Mouse (Mus musculus) splenic B cell, adult 2 months (primary cell): ENCODE data around the gene Rasl11b.

Experiments
- DNase-seq: peaks from one replicate; pipeline ENCODE4 v3.0.0-alpha.2; 2011; ENCODE audit warnings: low read depth, low spot score
- H3K27me3 ChIP-seq: 2 replicates; pipeline ENCODE4 v1.6.1; 2012; ENCODE audit warnings: mild to moderate bottlenecking, low read length, moderate library complexity, mixed read lengths; ENCODE audit not compliant: control insufficient read depth, poor library complexity, insufficient read depth, severe bottlenecking
- H3K36me3 ChIP-seq: 2 replicates; pipeline ENCODE4 v1.6.1; 2012; ENCODE audit warnings: mild to moderate bottlenecking, low read length, moderate library complexity, mixed read lengths; ENCODE audit not compliant: control insufficient read depth, poor library complexity, insufficient read depth, severe bottlenecking

Rasl11b gene

DNA sequence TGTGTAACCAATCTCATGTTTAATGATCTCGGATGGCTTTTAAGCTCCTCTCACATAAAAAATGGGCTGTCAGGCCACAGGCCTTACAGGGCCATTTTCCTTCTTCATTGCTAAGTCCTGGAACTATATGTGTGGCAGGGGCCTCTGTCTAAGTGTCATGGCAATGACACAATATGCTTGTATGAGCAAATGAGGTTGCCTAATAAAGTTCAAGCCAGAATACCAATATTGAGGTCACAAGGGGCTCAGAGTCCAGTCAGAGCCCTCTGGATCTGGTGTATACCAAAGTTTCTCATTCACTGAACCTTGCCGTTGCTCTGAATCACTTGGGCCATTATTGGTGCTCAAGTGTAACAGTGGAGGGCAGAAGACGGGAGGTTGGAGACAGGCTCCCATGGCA is 47.6 kb downstream of the Rasl11b start:
- no peak for DNase-seq
- H3K36me3 ChIP-seq, result no peaks in the 10 kb centered on the region
- H3K27me3 ChIP-seq, result no peaks in the 10 kb centered on the region

DNA sequence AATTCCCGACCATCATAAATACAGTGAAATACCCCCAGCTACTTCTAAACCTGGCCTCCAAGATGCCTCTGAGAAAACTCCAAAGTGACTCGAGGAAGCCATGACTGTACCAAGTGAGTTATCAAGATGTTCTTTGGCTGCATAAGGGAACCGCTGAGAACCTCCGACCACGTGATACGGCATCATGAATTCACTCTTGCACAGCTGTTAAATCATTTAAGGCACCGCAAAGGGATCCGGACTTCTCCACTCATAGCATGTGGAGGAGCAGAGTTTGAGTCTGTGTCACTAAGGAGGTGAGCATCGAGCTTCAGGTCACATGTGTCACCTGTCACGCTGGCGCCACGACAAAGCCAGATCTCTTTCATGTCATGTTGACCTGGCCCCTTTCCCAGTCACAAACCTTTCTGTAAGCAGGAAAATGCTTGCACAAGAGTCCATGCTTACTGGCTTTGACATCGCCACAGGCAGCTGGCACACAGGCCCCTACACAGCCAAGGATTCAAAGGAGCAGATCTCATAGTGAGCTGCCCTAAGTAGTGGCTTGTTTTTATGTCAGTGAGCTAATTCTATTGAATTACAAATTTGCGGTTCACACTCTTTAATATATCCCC is 49.4 kb downstream of the Rasl11b start:
- no peak for DNase-seq
- Histone ChIP-seq H3K36me3 (no peaks in the 10 kb centered on the region), H3K27me3 (no peaks in the 10 kb centered on the region)

DNA sequence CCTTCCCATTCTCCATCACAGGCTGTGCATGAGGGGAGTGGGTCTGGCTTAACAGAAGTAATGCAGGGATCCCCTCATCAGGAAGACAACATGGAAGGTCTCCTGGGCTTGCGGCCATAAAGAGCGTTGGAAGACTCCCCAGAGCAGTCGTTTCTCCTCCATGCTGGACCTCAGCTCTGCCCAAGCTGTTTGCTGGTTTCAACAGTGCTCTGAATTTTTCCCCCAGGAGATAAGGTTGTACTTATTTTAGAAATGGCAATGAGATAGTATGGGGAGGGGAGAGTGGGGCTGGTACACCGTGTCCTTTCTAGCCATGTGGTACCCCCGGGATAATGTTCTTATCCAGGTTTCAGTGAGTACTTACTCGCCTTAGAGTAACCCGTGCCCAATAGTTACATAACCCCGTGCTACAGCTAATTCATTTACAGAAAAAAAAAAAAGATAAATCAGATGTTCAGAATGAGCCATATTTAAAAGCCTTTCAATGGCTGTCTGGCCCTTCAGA is 50.6 kb downstream of the Rasl11b start:
- no peak for DNase-seq
- Histone ChIP-seq H3K27me3 (no peaks in the 10 kb centered on the region), H3K36me3 (no peaks in the 10 kb centered on the region)

- H3K36me3 ChIP-seq, result no peaks in the 10 kb centered on the region
- no peaks in the 10 kb centered on the region for H3K27me3 ChIP-seq
- DNase-seq, result no peak
Observed at GRCm38 (mm10) chr5:74246453-74246852, 51.4 kb downstream of the Rasl11b start.

- DNase-seq, result no peak
- H3K27me3 ChIP-seq, result no peaks in the 10 kb centered on the region
Observed at GRCm38 (mm10) chr5:74246971-74247370, 51.9 kb downstream of the Rasl11b start.

More at GRCm38 (mm10) chr5:74246971-74247370, 51.9 kb downstream of the Rasl11b start:
- H3K36me3 ChIP-seq, result no peaks in the 10 kb centered on the region
